Mouse (Mus musculus) heart, postnatal 0 days (tissue): ENCODE results near the gene Adamts16. TPM values are rescaled to one million over a fixed set of nuclear protein-coding genes. Genes with fewer than 3 reads are reported as not detected.

Experiments
- ATAC-seq: fragments of 200-750 bp; cut with Nextera tagmentation; 2 replicates; pipeline ENCODE4 v1.8.0; 2017; ENCODE audit warnings: low read depth, moderate number of reproducible peaks, moderate library complexity; ENCODE audit not compliant: insufficient read depth
- DNase-seq: peaks from one replicate; pipeline ENCODE4 v3.0.0-alpha.2; 2016; ENCODE audit warnings: low spot score
- H3K27ac ChIP-seq: fragments of 300-500 bp; sonication (generic); 2 replicates; pipeline ENCODE4 v1.5.1; 2014; ENCODE audit warnings: low read depth, mild to moderate bottlenecking
- H3K27me3 ChIP-seq: fragments of 300-500 bp; sonication (generic); 2 replicates; pipeline ENCODE4 v1.6.1; 2014; ENCODE audit warnings: low read length, mixed read lengths; ENCODE audit not compliant: control insufficient read depth, insufficient read depth
- H3K36me3 ChIP-seq: fragments of 300-500 bp; sonication (generic); replicated peaks from 2 replicates; pipeline ENCODE4 v1.6.1; 2014; ENCODE audit warnings: low read length, mixed read lengths; ENCODE audit not compliant: control insufficient read depth, insufficient read depth
- H3K4me1 ChIP-seq: fragments of 300-500 bp; sonication (generic); 2 replicates; pipeline ENCODE4 v1.6.1; 2014; ENCODE audit warnings: antibody characterized with exemption; ENCODE audit not compliant: control insufficient read depth, insufficient read depth
- H3K4me2 ChIP-seq: fragments of 300-500 bp; sonication (generic); 2 replicates; pipeline ENCODE4 v1.6.1; 2014; ENCODE audit warnings: low read depth, mild to moderate bottlenecking, low read length, moderate library complexity
- H3K4me3 ChIP-seq: fragments of 300-500 bp; sonication (generic); 2 replicates; pipeline ENCODE4 v1.5.1; 2014; ENCODE audit warnings: low read depth, low read length
- H3K9ac ChIP-seq: fragments of 300-500 bp; sonication (generic); replicated peaks from 2 replicates; pipeline ENCODE4 v1.6.1; 2014; ENCODE audit warnings: low read depth, low read length, mixed read lengths
- H3K9me3 ChIP-seq: fragments of 300-500 bp; sonication (generic); replicated peaks from 2 replicates; pipeline ENCODE4 v1.6.1; 2016; ENCODE audit warnings: low read length; ENCODE audit not compliant: control insufficient read depth
- CTCF ChIP-seq: IDR thresholded peaks from 2 replicates; pipeline ENCODE4 v1.5.1; 2016; ENCODE audit warnings: antibody characterized with exemption, control low read depth, low read depth
- EP300 ChIP-seq: IDR thresholded peaks from 2 replicates; pipeline ENCODE4 v1.6.1; 2016; ENCODE audit warnings: antibody characterized with exemption, low read depth
- whole genome bisulfite sequencing: fragments of 180-500 bp; shearing (Covaris S2); extraction: QIAGEN DNeasy Blood & Tissue Kit; methylation state at CpG from one replicate; pipeline ENCODE4 v1.1.7; 2014; 5-methylcytosine and 5-hydroxymethylcytosine counted together
- polyA plus RNA-seq: library from polyadenylated mRNA; unstranded; fragments of >200 nt; fragmentation: Nextera tagmentation; extraction: Ambion mirVana; gene quantifications from 2 replicates; pipeline ENCODE4 v1.2.1, GENCODE M21; 2015
- total RNA-seq: library from RNA; depleted of rRNA; stranded (reverse); fragments of >200 nt; gene quantifications from 2 replicates; pipeline ENCODE4 v1.2.3, GENCODE M21; 2014; ENCODE audit warnings: low replicate concordance

The Adamts16 gene
- total and polyA plus RNA-seq, 2 experiments from 2014 or later, result 0.05 to 0.57 TPM

- no peak for TF ChIP-seq EP300
- TF ChIP-seq CTCF, result no peak
- Histone ChIP-seq H3K9ac (no peak overlapping the region), H3K4me2 (no peak overlapping the region), H3K36me3 (no peaks in the 10 kb centered on the region), H3K9me3 (no peaks in the 10 kb centered on the region), H3K4me3 (no peak overlapping the region), H3K4me1 (no peaks in the 10 kb centered on the region; the same call in 1 of the 2 replicates), H3K27ac (no peak overlapping the region), H3K27me3 (no peaks in the 10 kb centered on the region)
- DNase-seq, result no peak
- WGBS, result 52% methylated on average over 5 of the region's 5 CpGs
- ATAC-seq, result no peak
These were observed 110.3 kb downstream of the Adamts16 start for GRCm38 (mm10) chr13:70731349-70731748.

- Histone ChIP-seq H3K27me3 (no peaks in the 10 kb centered on the region), H3K4me3 (no peak overlapping the region), H3K9ac (no peak overlapping the region), H3K36me3 (no peaks in the 10 kb centered on the region), H3K4me2 (no peak overlapping the region), H3K4me1 (no peaks in the 10 kb centered on the region; the same call in 1 of the 2 replicates), H3K9me3 (no peaks in the 10 kb centered on the region), H3K27ac (no peak overlapping the region)
- 54% methylated on average over 5 of the region's 5 CpGs for WGBS
- TF ChIP-seq CTCF (no peak), EP300 (no peak)
- ATAC-seq, result no peak
- no peak for DNase-seq
These were observed 111.6 kb downstream of the Adamts16 start for GRCm38 (mm10) chr13:70729996-70730395.

GRCm38 (mm10) chr13:70726249-70726648 is 115.4 kb downstream of the Adamts16 start:
- H3K9me3 ChIP-seq, result no peaks in the 10 kb centered on the region
- H3K9ac ChIP-seq, result no peak overlapping the region
- WGBS, result 71% methylated on average over 3 of the region's 3 CpGs
- ATAC-seq (no peak), DNase-seq (no peak)
- H3K4me1 ChIP-seq, result no peaks in the 10 kb centered on the region
- H3K27ac ChIP-seq, result no peak overlapping the region
- no peak overlapping the region for H3K4me3 ChIP-seq
- TF ChIP-seq CTCF (no peak), EP300 (no peak)
- H3K36me3 ChIP-seq, result no peaks in the 10 kb centered on the region
- no peaks in the 10 kb centered on the region for H3K27me3 ChIP-seq
- H3K4me2 ChIP-seq, result no peak overlapping the region

- Histone ChIP-seq H3K4me1 (no peaks in the 10 kb centered on the region), H3K4me3 (no peak overlapping the region), H3K9me3 (no peaks in the 10 kb centered on the region), H3K4me2 (no peak overlapping the region), H3K36me3 (no peaks in the 10 kb centered on the region), H3K27me3 (no peaks in the 10 kb centered on the region), H3K9ac (no peak overlapping the region), H3K27ac (no peak overlapping the region)
- TF ChIP-seq EP300 (no peak), CTCF (no peak)
- ATAC-seq (no peak), DNase-seq (no peak)
- WGBS, result 22% methylated on average over 3 of the region's 3 CpGs
These were observed 117.0 kb downstream of the Adamts16 start for GRCm38 (mm10) chr13:70724635-70725034.

- ATAC-seq (peak; percentile 30; the same call in 1 of the 2 replicates), DNase-seq (no peak)
- no peak overlapping the region for H3K4me2 ChIP-seq
- no peaks in the 10 kb centered on the region for H3K27me3 ChIP-seq
- TF ChIP-seq CTCF, result no peak
- no peak for TF ChIP-seq EP300
- no peak overlapping the region for H3K4me3 ChIP-seq
- no peak overlapping the region for H3K9ac ChIP-seq
- WGBS, result 20% methylated on average over 2 of the region's 2 CpGs
- no peaks in the 10 kb centered on the region for H3K9me3 ChIP-seq
- H3K4me1 ChIP-seq, result no peaks in the 10 kb centered on the region
- H3K36me3 ChIP-seq, result no peaks in the 10 kb centered on the region
- H3K27ac ChIP-seq, result no peak overlapping the region
These were observed 117.4 kb downstream of the Adamts16 start for GRCm38 (mm10) chr13:70724108-70724622.

- no peaks in the 10 kb centered on the region for H3K9me3 ChIP-seq
- no peaks in the 10 kb centered on the region for H3K27me3 ChIP-seq
- ATAC-seq (no peak), DNase-seq (no peak)
- WGBS, result 27% methylated on average over 1 of the region's 1 CpGs
- H3K4me1 ChIP-seq, result no peaks in the 10 kb centered on the region
- no peak overlapping the region for H3K4me3 ChIP-seq
- H3K27ac ChIP-seq, result no peak overlapping the region
- H3K4me2 ChIP-seq, result no peak overlapping the region
- no peak overlapping the region for H3K9ac ChIP-seq
- no peak for TF ChIP-seq CTCF
- TF ChIP-seq EP300, result no peak
- no peaks in the 10 kb centered on the region for H3K36me3 ChIP-seq
These were observed 121.6 kb downstream of the Adamts16 start for GRCm38 (mm10) chr13:70719994-70720393.
